Mouse (Mus musculus): ENCODE measurements around the gene Metap1. TPM values are rescaled to one million over a fixed set of nuclear protein-coding genes. Genes with fewer than 3 reads are reported as not detected.

Gene Metap1
- total RNA-seq, 1 experiment from 2014 or later, result 42.6 TPM

GRCm38 (mm10) chr3:138409585-138409984 is 79.7 kb downstream of the Metap1 start:
- ATAC-seq (replicated peaks; ENCODE audit: insufficient number of reproducible peaks, low FRiP score, low TSS enrichment, poor library complexity, severe bottlenecking), result no peak

Other genes starting within 250 kb of the Metap1 start
- not detected in 3 replicates for gene Adh1, start 228.5 kb downstream of the Metap1 start, total RNA-seq (2017)
- not detected in 3 replicates for gene Adh6a, start 176.2 kb downstream of the Metap1 start, total RNA-seq (2017)
- gene Adh6b, start 147.7 kb downstream of the Metap1 start, total RNA-seq (2017), result not detected in 3 replicates
- gene Adh4, start 74.0 kb downstream of the Metap1 start, total RNA-seq (2017), result not detected in 3 replicates
- gene Adh5, start 46.4 kb downstream of the Metap1 start, total RNA-seq (2017), result 70.8 to 87.6 TPM (median 73.7 TPM) in 3 replicates
- 78.5 to 113 TPM (median 86.9 TPM) in 3 replicates for gene Eif4e, start 36.7 kb upstream of the Metap1 start, total RNA-seq (2017)